In genomic region chrX:164092300-164093169, GRCm38 (mm10) we compare ENCODE assay signal across 21 mouse cellular contexts. TPM values are rescaled to one million over a fixed set of nuclear protein-coding genes. Genes with fewer than 3 reads are reported as not detected.
A peak's percentile ranks its signal among the peaks of the same experiment; 100 is the strongest.
DNase-seq lines count a peak whose midpoint lies in the region; ATAC-seq and TF ChIP-seq lines count a peak whose summit lies in the region.
"Had no signal": no experiment of that assay in that cellular context is flagged by ENCODE, and none has a peak within 500 bp of the region (broad histone marks: within the 10 kb centered on the region; RNA-seq: fewer than 3 reads in every experiment).

No protein-coding gene starts in this region.

- no peaks in the 10 kb centered on the region for H3K36me3 ChIP-seq in megakaryocyte, embryonic 14.5 days (replicated peaks; ENCODE audit: low read length)
- no peaks in the 10 kb centered on the region for H3K36me3 ChIP-seq in myocyte (ENCODE audit: control insufficient read depth, insufficient read depth)
- H3K36me3 ChIP-seq in forebrain, embryonic 16.5 days (ENCODE audit: control insufficient read depth, insufficient read depth): no peaks in the 10 kb centered on the region
- no peaks in the 10 kb centered on the region for H3K36me3 ChIP-seq in forebrain, embryonic 10.5 days (replicated peaks)
- H3K36me3 ChIP-seq: embryonic facial prominence, embryonic 15.5 days; neural tube, embryonic 13.5 days had no signal

- H3K4me1 ChIP-seq in megakaryocyte, embryonic 14.5 days: peaks cover 71% of the 10 kb centered on the region
- no peaks in the 10 kb centered on the region for H3K4me1 ChIP-seq in forebrain, embryonic 16.5 days (replicated peaks; ENCODE audit: control insufficient read depth, insufficient read depth, low read length)
- H3K4me1 ChIP-seq in forebrain, embryonic 10.5 days: peaks cover 11% of the 10 kb centered on the region
- H3K4me1 ChIP-seq: embryonic facial prominence, embryonic 15.5 days; neural tube, embryonic 13.5 days had no signal

- no peak for TF ChIP-seq POLR2A in myocyte (IDR thresholded peaks at IDR 0.05; ENCODE audit: insufficient read length, low read depth)

- H3K9ac ChIP-seq in forebrain, embryonic 16.5 days (replicated peaks; ENCODE audit: low read depth, low read length): no peak overlapping the region
- H3K9ac ChIP-seq: embryonic facial prominence, embryonic 15.5 days; neural tube, embryonic 13.5 days had no signal

- H3ac ChIP-seq in myocyte (ENCODE audit: control insufficient read depth, insufficient read length): no peak overlapping the region

- ATAC-seq in megakaryocyte, adult 5-6 weeks (ENCODE audit: poor library complexity, severe bottlenecking): no peak
- ATAC-seq in forebrain, embryonic 16.5 days: no peak
- ATAC-seq: forebrain, embryonic 14.5 days; hindbrain, embryonic 16.5 days had no signal

- H3K4me3 ChIP-seq in megakaryocyte, embryonic 14.5 days (replicated peaks): peak overlapping the region; percentile 62
- no peak overlapping the region for H3K4me3 ChIP-seq in myocyte
- no peak overlapping the region for H3K4me3 ChIP-seq in forebrain, embryonic 16.5 days (replicated peaks; ENCODE audit: low read length)
- no peak overlapping the region for H3K4me3 ChIP-seq in forebrain, embryonic 10.5 days
- H3K4me3 ChIP-seq: embryonic facial prominence, embryonic 15.5 days; neural tube, embryonic 13.5 days had no signal

- DNase-seq in kidney, postnatal 10 days: peak; percentile 8
- DNase-seq in kidney, postnatal 14 days: no peak
- peak; percentile 2 for DNase-seq in embryo, embryonic 11 days
- no peak for DNase-seq in forebrain, embryonic 10.5 days (ENCODE audit: extremely low spot score, low spot score)
- DNase-seq: adrenal gland, postnatal 10 days; cerebellum, adult 9-10 months; kidney, adult 8-10 months; spleen, adult 18-20 months; thymus, postnatal 25 days had no signal

- peaks cover 3% of the 10 kb centered on the region for H3K27me3 ChIP-seq in megakaryocyte, embryonic 14.5 days (replicated peaks)
- H3K27me3 ChIP-seq in myocyte (ENCODE audit: control insufficient read depth, insufficient read depth, insufficient read length): no peaks in the 10 kb centered on the region
- H3K27me3 ChIP-seq in forebrain, embryonic 16.5 days (replicated peaks; ENCODE audit: control insufficient read depth, insufficient read depth, low read length): peaks cover 2% of the 10 kb centered on the region; the same call in 1 of the 2 replicates
- H3K27me3 ChIP-seq in forebrain, embryonic 10.5 days (ENCODE audit: poor library complexity, severe bottlenecking): peaks cover 96% of the 10 kb centered on the region

- H3K4me2 ChIP-seq in myocyte (ENCODE audit: low read depth): peak overlapping the region; percentile 2
- H3K4me2 ChIP-seq in forebrain, embryonic 16.5 days (ENCODE audit: low read length): no peak overlapping the region
- H3K4me2 ChIP-seq: embryonic facial prominence, embryonic 15.5 days; neural tube, embryonic 13.5 days had no signal

- no peak overlapping the region for H3K27ac ChIP-seq in forebrain, embryonic 16.5 days (ENCODE audit: low read length)
- H3K27ac ChIP-seq in forebrain, embryonic 10.5 days: no peak overlapping the region
- H3K27ac ChIP-seq: embryonic facial prominence, embryonic 15.5 days; neural tube, embryonic 13.5 days had no signal

- no peaks in the 10 kb centered on the region for H3K9me3 ChIP-seq in megakaryocyte, embryonic 14.5 days
- no peaks in the 10 kb centered on the region for H3K9me3 ChIP-seq in forebrain, embryonic 16.5 days (ENCODE audit: control insufficient read depth, low read length)
- H3K9me3 ChIP-seq in forebrain, embryonic 10.5 days: no peaks in the 10 kb centered on the region
- H3K9me3 ChIP-seq: embryonic facial prominence, embryonic 15.5 days; neural tube, embryonic 13.5 days had no signal

- H3K79me2 ChIP-seq in myocyte (ENCODE audit: control insufficient read depth, insufficient read depth): no peaks in the 10 kb centered on the region

- 54% methylated on average over 7 of the region's 7 CpGs for WGBS in forebrain, embryonic 16.5 days
- WGBS in forebrain, embryonic 10.5 days: 55% methylated on average over 7 of the region's 7 CpGs

TF ChIP-seq in myocyte, 11 proteins besides CTCF, POLR2A, EP300 and RAD21:
- no peak for TF ChIP-seq MYOG (IDR thresholded peaks at IDR 0.05; ENCODE audit: control insufficient read depth in 1 of 3, insufficient read depth in 1 of 3, insufficient read length in 2 of 3, low read depth in 2 of 3)
- TF ChIP-seq MAX (IDR thresholded peaks at IDR 0.05; ENCODE audit: low read depth): no peak
- TF ChIP-seq USF1 (IDR thresholded peaks at IDR 0.05; ENCODE audit: low read depth): no peak
- no peak for TF ChIP-seq TCF3 (IDR thresholded peaks at IDR 0.05; ENCODE audit: insufficient read length, low read depth)
- TF ChIP-seq CEBPB (IDR thresholded peaks at IDR 0.05; ENCODE audit: insufficient read depth, poor library complexity, severe bottlenecking): no peak
TF ChIP-seq in myocyte: peak in this region for 0.

RNA-seq across cellular contexts. Expression of gene Cltrn, which starts 3.9 kb away (rescaled TPM):
- not detected in 2 replicates for polyA plus RNA-seq in megakaryocyte, embryonic 14.5 days (2012; ENCODE audit: insufficient read depth, low replicate concordance)
- total RNA-seq in megakaryocyte, adult 5-6 weeks (2015): not detected in 2 replicates
- not detected in 2 replicates for total RNA-seq in megakaryocyte, adult 5-6 weeks (2017)
- polyA plus RNA-seq in myocyte (2012; fragmentation: generic; extraction: Trizol): not detected
- polyA plus RNA-seq in forebrain, embryonic 16.5 days (2015; fragmentation: Nextera tagmentation; extraction: Ambion mirVana): 0.26 TPM in 1 of 2 replicates, not detected in the other
- polyA plus RNA-seq in forebrain, embryonic 10.5 days (2016; fragmentation: Nextera tagmentation; extraction: Ambion mirVana): 1.6 and 1.8 TPM in 2 replicates
- total RNA-seq: gastrocnemius, adult 8-10 months; left cerebral cortex, postnatal 10 days; midbrain, postnatal 0 days had no signal
- polyA plus RNA-seq: embryonic facial prominence, embryonic 15.5 days; heart, embryonic 14.5 days; neural tube, embryonic 13.5 days had no signal

RNA-seq across cellular contexts. Expression of gene Siah1b, which starts 16.2 kb away (rescaled TPM):
- 7.4 and 10.4 TPM in 2 replicates for polyA plus RNA-seq in megakaryocyte, embryonic 14.5 days (2012; ENCODE audit: insufficient read depth, low replicate concordance)
- total RNA-seq in megakaryocyte, adult 5-6 weeks (2015): 5.5 and 6.6 TPM in 2 replicates
- 5.7 and 6.9 TPM in 2 replicates for total RNA-seq in megakaryocyte, adult 5-6 weeks (2017)
- polyA plus RNA-seq in myocyte (2012; fragmentation: generic; extraction: Trizol): 5.9 TPM
- 20.8 and 28.3 TPM in 2 replicates for polyA plus RNA-seq in forebrain, embryonic 16.5 days (2015; fragmentation: Nextera tagmentation; extraction: Ambion mirVana)
- polyA plus RNA-seq in forebrain, embryonic 10.5 days (2016; fragmentation: Nextera tagmentation; extraction: Ambion mirVana): 52.5 and 59.1 TPM in 2 replicates

RNA-seq across cellular contexts. Expression of gene Ace2, which starts 46.6 kb away (rescaled TPM):
- polyA plus RNA-seq in megakaryocyte, embryonic 14.5 days (2012; ENCODE audit: insufficient read depth, low replicate concordance): 0.02 TPM in 1 of 2 replicates, not detected in the other
- total RNA-seq in megakaryocyte, adult 5-6 weeks (2015): not detected in 2 replicates
- total RNA-seq in megakaryocyte, adult 5-6 weeks (2017): not detected in 2 replicates
- not detected for polyA plus RNA-seq in myocyte (2012; fragmentation: generic; extraction: Trizol)
- polyA plus RNA-seq in forebrain, embryonic 16.5 days (2015; fragmentation: Nextera tagmentation; extraction: Ambion mirVana): 0.32 TPM in 1 of 2 replicates, not detected in the other
- polyA plus RNA-seq in forebrain, embryonic 10.5 days (2016; fragmentation: Nextera tagmentation; extraction: Ambion mirVana): 0.25 and 0.27 TPM in 2 replicates
- polyA plus RNA-seq: forebrain, embryonic 14.5 days; heart, embryonic 14.5 days; neural tube, embryonic 13.5 days had no signal

Comparison
In these comparisons a context has a peak if more than half of its experiments do, and no peak if none do; other contexts are left out.
1. DNase-seq: peak in kidney, postnatal 10 days (single experiment) and embryo, embryonic 11 days (single experiment); none in kidney, postnatal 14 days (single experiment) and forebrain, embryonic 10.5 days (single experiment).